9 mouse cellular contexts compared by ENCODE assay signal in genomic region chr7:127296098-127296497, GRCm38 (mm10). TPM values are rescaled to one million over a fixed set of nuclear protein-coding genes. Genes with fewer than 3 reads are reported as not detected.
DNase-seq lines count a peak whose midpoint lies in the region; ATAC-seq lines count a peak whose summit lies in the region.
"Had no signal": no experiment of that assay in that cellular context is flagged by ENCODE, and none has a peak within 500 bp of the region (broad histone marks: within the 10 kb centered on the region; RNA-seq: fewer than 3 reads in every experiment).

Itgal (plus strand) TSS chr7:127296260.

- H3K4me3 ChIP-seq in liver, embryonic 13.5 days (replicated peaks), result peak within 1 kb of the TSS; percentile 25
- H3K4me3 ChIP-seq in hindbrain, embryonic 13.5 days, result no peak within 1 kb of the TSS
- H3K4me3 ChIP-seq: embryonic facial prominence, embryonic 13.5 days had no signal

- H3K36me3 ChIP-seq in liver, embryonic 13.5 days, result no peaks in the 10 kb centered on the region
- no peaks in the 10 kb centered on the region for H3K36me3 ChIP-seq in hindbrain, embryonic 13.5 days
- H3K36me3 ChIP-seq: embryonic facial prominence, embryonic 13.5 days had no signal

- intact Hi-C loops in gastrocnemius, postnatal 14 days (cut with DNase I; ENCODE audit: low total_unique reads), result no loop called here

- peak within 1 kb of the TSS; percentile 19; the same call in 1 of the 2 replicates for H3K27ac ChIP-seq in liver, embryonic 13.5 days
- no peak within 1 kb of the TSS for H3K27ac ChIP-seq in hindbrain, embryonic 13.5 days
- H3K27ac ChIP-seq: embryonic facial prominence, embryonic 13.5 days had no signal

- H3K27me3 ChIP-seq in liver, embryonic 13.5 days, result no peaks in the 10 kb centered on the region
- H3K27me3 ChIP-seq in hindbrain, embryonic 13.5 days, result no peaks in the 10 kb centered on the region
- H3K27me3 ChIP-seq: embryonic facial prominence, embryonic 13.5 days had no signal

- 0 out of 2 replicates have a peak within 1 kb of the TSS, but pooled peaks have one; percentile 33 for H3K9ac ChIP-seq in liver, embryonic 13.5 days
- no peak within 1 kb of the TSS for H3K9ac ChIP-seq in hindbrain, embryonic 13.5 days
- H3K9ac ChIP-seq: embryonic facial prominence, embryonic 13.5 days had no signal

- peak within 1 kb of the TSS; percentile 42 for H3K4me2 ChIP-seq in liver, embryonic 13.5 days
- H3K4me2 ChIP-seq in hindbrain, embryonic 13.5 days, result no peak within 1 kb of the TSS
- H3K4me2 ChIP-seq: embryonic facial prominence, embryonic 13.5 days had no signal

- H3K4me1 ChIP-seq in liver, embryonic 13.5 days (replicated peaks), result peaks cover 13% of the 10 kb centered on the region
- H3K4me1 ChIP-seq in hindbrain, embryonic 13.5 days (replicated peaks), result no peaks in the 10 kb centered on the region
- H3K4me1 ChIP-seq: embryonic facial prominence, embryonic 13.5 days had no signal

- no peak for ATAC-seq in liver, embryonic 13.5 days (ENCODE audit: low read depth)
- peak; percentile 90 for ATAC-seq in neutrophil, adult 5-6 weeks (ENCODE audit: extremely low read depth, insufficient number of reproducible peaks, low FRiP score, poor library complexity, severe bottlenecking)
- no peak for ATAC-seq in erythroid progenitor cell, adult 5-6 weeks (replicated peaks; ENCODE audit: low FRiP score, poor library complexity, severe bottlenecking)
- ATAC-seq in hindbrain, embryonic 13.5 days (ENCODE audit: low FRiP score), result no peak

- DNase-seq in spleen, adult 18-20 months, result peak; percentile 63 to 66
- DNase-seq in spleen, adult 12 weeks (ENCODE audit: low spot score), result no peak
- no peak for DNase-seq in liver, embryonic 13.5 days
- DNase-seq in gastrocnemius, postnatal 14 days, result no peak
- DNase-seq in kidney, adult 8-10 months, result no peak

- H3K9me3 ChIP-seq in liver, embryonic 13.5 days (replicated peaks), result no peaks in the 10 kb centered on the region
- no peaks in the 10 kb centered on the region for H3K9me3 ChIP-seq in hindbrain, embryonic 13.5 days
- H3K9me3 ChIP-seq: embryonic facial prominence, embryonic 13.5 days had no signal

- 29% methylated on average over 11 of the region's 11 CpGs for WGBS in liver, embryonic 13.5 days (ENCODE audit: insufficient replicate concordance)
- 86% methylated on average over 11 of the region's 11 CpGs for WGBS in hindbrain, embryonic 13.5 days

RNA-seq across cellular contexts. Expression of gene Itgal, which starts in this region (rescaled TPM):
- polyA plus RNA-seq in liver, embryonic 13.5 days (2015; fragmentation: Nextera tagmentation; extraction: Ambion mirVana), result 4.1 and 5.2 TPM in 2 replicates
- total RNA-seq in neutrophil, adult 5-6 weeks (2017), result 144 and 148 TPM in 2 replicates
- 14.3 and 18.7 TPM in 2 replicates for total RNA-seq in erythroid progenitor cell, adult 5-6 weeks (2015; ENCODE audit: low replicate concordance)
- total RNA-seq in erythroid progenitor cell, adult 5-6 weeks (2017; ENCODE audit: low replicate concordance), result 2.1 and 3.9 TPM in 2 replicates
- 0.32 and 0.38 TPM in 2 replicates for polyA plus RNA-seq in hindbrain, embryonic 13.5 days (2015; fragmentation: Nextera tagmentation; extraction: Ambion mirVana)
- total RNA-seq in gastrocnemius, postnatal 14 days (2021), result under 1 TPM; 0.42 to 0.62 TPM

Comparison
In these comparisons a context has a peak if more than half of its experiments do, and no peak if none do; other contexts are left out.
1. DNase-seq: peak in spleen, adult 18-20 months (2 of 2); none in spleen, adult 12 weeks (single experiment), liver, embryonic 13.5 days (single experiment), gastrocnemius, postnatal 14 days (single experiment) and kidney, adult 8-10 months (0 of 2).